Mouse (Mus musculus): ENCODE data around the gene Svep1.

DNA sequence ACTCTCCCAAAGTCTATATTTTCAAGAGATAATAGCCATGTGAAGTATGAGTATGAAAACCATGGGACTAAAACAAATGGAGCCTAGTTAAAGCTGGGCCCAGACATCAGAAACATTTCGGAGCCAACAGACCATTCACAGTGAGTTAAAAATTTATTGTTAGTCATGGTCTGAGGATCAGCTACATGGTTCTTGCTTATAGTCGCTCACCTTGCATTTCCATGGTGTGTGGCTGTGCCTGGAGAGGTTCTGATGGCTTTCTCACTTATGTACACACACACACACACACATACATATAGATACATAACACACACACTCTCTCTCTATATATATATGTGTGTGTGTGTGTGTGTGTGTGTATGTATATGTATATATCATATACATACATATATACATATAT lies 16.8 kb upstream of the Svep1 start:
- TF ChIP-seq CTCF (IDR thresholded peaks at IDR 0.05; ENCODE audit: low read depth, low read length) = no peak
- TF ChIP-seq POLR2A (IDR thresholded peaks at IDR 0.05; ENCODE audit: insufficient read depth, low read length) = no peak

Measured in ES-Bruce4 (cell line).